Mouse (Mus musculus): ENCODE measurements around the gene Depp1. TPM values are rescaled to one million over a fixed set of nuclear protein-coding genes. Genes with fewer than 3 reads are reported as not detected.

Depp1 gene
- polyA plus RNA-seq, 1 experiment from 2014 or later = 38.5 TPM

DNA sequence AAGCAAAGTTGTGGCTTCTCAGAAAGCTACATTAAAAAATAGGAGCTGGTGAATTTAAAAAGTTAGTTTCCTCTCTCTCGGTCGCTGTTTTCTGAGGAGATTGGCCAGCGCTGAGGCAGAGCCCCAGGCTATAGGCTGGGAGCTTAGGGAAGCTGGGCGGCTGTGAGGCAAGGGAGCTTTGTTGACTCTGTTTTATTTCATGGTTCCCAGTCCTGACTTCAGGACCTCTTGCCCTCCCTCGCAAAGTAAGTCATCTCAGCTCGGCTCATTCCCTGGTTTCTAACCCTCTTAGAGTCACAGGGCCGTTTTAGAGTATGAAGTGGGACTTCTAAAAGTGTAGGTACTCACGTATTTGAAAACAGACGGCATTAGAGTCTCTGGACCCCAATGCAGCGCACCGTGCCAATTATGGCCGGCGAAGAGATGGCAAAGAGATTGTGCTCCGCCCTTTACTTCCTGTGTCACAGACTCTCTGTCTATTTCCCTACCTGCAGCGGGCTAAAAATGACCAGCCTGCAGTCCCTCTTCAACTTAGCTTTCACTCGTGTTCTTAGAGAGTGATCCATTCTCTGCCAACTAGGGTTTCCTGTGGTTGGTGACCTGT, 24.0 kb downstream of the Depp1 start:
- H3K4me1 ChIP-seq (ENCODE audit: insufficient read depth, low read length) = peaks cover 23% of the 10 kb centered on the region
- peak overlapping the region; percentile 59 for H3K9ac ChIP-seq (replicated peaks; ENCODE audit: low read length)
- ATAC-seq (ENCODE audit: low FRiP score, low TSS enrichment) = no peak
- H3K4me3 ChIP-seq (ENCODE audit: low read length) = peak overlapping the region; percentile 49
- WGBS = 19% methylated on average over 16 of the region's 16 CpGs
- peak overlapping the region; percentile 96 for H3K4me2 ChIP-seq (replicated peaks; ENCODE audit: low read depth, low read length)
- no peaks in the 10 kb centered on the region for H3K36me3 ChIP-seq (ENCODE audit: insufficient read depth, low read length)
- peak overlapping the region; percentile 21; the same call in 1 of the 2 replicates for H3K27ac ChIP-seq (ENCODE audit: low read length)
- no peaks in the 10 kb centered on the region for H3K9me3 ChIP-seq (ENCODE audit: low read length)
- no peaks in the 10 kb centered on the region for H3K27me3 ChIP-seq (ENCODE audit: insufficient read depth, low read length)

DNA sequence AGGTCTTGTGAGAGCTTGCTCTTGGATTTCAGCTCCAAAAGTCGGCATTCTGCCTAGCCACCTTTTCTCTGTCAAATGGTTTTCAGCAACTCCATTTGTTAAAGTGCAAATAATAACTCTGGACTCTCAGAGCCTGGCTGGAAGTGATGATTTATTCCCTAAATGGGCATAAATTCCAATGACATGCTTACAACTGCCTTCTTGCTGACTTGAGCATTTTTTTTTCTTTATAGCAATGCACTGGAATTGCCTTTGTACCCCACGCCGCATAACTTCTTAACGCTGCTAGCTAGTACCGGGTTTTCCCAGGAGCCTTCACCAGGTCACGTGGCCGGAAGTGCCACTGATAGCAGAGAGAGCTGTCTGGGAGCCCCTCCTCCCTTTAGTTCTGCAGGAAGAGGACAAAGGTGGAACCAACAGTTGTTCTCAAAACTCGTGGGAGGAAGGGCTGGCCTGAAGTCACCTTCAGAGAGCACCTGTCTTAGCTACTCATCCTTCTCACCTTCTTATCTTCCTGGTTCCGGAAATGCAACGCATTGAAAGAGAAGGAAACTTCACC, 26.0 kb downstream of the Depp1 start:
- no peak overlapping the region for H3K9ac ChIP-seq (replicated peaks; ENCODE audit: low read length)
- H3K4me3 ChIP-seq (ENCODE audit: low read length) = no peak overlapping the region
- ATAC-seq (ENCODE audit: low FRiP score, low TSS enrichment) = no peak

DNA sequence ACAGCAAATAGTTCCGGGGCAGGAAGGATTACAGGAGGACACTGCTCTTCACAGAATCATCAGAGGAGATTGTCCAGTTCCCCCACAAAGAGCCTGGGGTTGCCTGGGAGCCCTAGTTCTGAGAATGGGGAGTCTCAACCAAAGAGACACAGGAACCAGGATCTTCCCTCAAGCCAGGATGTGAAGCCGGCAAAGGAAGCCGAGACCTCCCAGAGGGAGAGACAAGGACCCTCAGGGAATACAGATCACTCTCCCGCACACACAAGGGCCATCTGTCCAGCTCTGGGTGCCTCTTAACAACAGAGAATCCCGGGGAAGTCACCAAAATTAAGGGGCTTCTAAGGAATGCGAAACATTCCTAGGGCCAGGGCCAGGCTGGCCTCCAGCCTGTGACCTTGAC, 26.9 kb downstream of the Depp1 start:
- 64% methylated on average over 6 of the region's 6 CpGs for WGBS
- H3K4me2 ChIP-seq (replicated peaks; ENCODE audit: low read depth, low read length) = no peak overlapping the region
- no peaks in the 10 kb centered on the region for H3K9me3 ChIP-seq (ENCODE audit: low read length)

More for the DNA sequence above, 26.0 kb downstream of the Depp1 start:
- Histone ChIP-seq H3K27me3 (ENCODE audit: insufficient read depth, low read length) (no peaks in the 10 kb centered on the region), H3K9me3 (ENCODE audit: low read length) (no peaks in the 10 kb centered on the region), H3K4me1 (ENCODE audit: insufficient read depth, low read length) (peaks cover 13% of the 10 kb centered on the region), H3K36me3 (ENCODE audit: insufficient read depth, low read length) (no peaks in the 10 kb centered on the region), H3K27ac (ENCODE audit: low read length) (no peak overlapping the region), H3K4me2 (replicated peaks; ENCODE audit: low read depth, low read length) (no peak overlapping the region)
- 62% methylated on average over 10 of the region's 10 CpGs for WGBS

DNA sequence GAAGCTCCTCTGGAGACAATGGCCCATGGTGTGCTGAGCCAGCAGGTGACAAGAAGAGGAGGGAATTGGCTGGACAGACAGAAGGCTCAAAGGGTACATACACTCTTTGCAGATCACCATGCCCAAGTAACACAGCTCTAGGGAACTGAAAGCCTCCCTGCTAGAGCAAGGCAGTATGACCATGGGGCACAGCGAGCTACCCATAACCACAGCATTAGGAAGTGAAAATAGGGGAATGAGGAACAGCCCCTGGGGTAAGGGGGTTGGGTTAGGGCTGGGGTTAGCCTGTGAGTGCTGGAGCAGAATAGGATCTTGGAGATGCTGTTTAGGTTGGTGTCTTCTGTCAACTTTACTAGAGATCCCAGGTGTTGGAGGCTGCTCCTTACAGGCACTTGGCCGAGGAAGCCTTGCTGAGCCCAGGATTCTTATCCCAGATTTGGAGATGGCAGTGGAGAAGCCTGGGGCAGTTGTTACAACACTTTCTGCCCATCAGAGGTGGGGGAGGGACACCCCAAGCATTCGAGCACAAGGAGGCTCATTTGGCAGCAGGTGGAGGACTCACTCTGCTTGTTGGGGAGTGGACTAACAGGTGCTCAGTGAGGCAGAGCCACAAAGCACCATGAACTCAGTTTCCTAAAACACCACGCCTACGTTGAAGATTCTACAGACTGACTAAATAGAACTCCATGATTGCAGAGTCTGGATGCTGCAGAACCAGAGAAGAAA, 29.3 kb downstream of the Depp1 start:
- peaks cover 5% of the 10 kb centered on the region; the same call in 1 of the 2 replicates for H3K4me1 ChIP-seq (ENCODE audit: insufficient read depth, low read length)
- H3K9me3 ChIP-seq (ENCODE audit: low read length) = no peaks in the 10 kb centered on the region
- no peak overlapping the region for H3K4me3 ChIP-seq (ENCODE audit: low read length)
- H3K4me2 ChIP-seq (replicated peaks; ENCODE audit: low read depth, low read length) = no peak overlapping the region
- no peak overlapping the region for H3K27ac ChIP-seq (ENCODE audit: low read length)
- no peak overlapping the region for H3K9ac ChIP-seq (replicated peaks; ENCODE audit: low read length)
- WGBS = 68% methylated on average over 5 of the region's 5 CpGs
- H3K36me3 ChIP-seq (ENCODE audit: insufficient read depth, low read length) = no peaks in the 10 kb centered on the region
- no peaks in the 10 kb centered on the region for H3K27me3 ChIP-seq (ENCODE audit: insufficient read depth, low read length)
- ATAC-seq (ENCODE audit: low FRiP score, low TSS enrichment) = no peak

More for the DNA sequence above, 26.9 kb downstream of the Depp1 start:
- no peak for ATAC-seq (ENCODE audit: low FRiP score, low TSS enrichment)
- H3K4me1 ChIP-seq (ENCODE audit: insufficient read depth, low read length) = peaks cover 13% of the 10 kb centered on the region
- no peak overlapping the region for H3K9ac ChIP-seq (replicated peaks; ENCODE audit: low read length)
- no peaks in the 10 kb centered on the region for H3K27me3 ChIP-seq (ENCODE audit: insufficient read depth, low read length)
- no peaks in the 10 kb centered on the region for H3K36me3 ChIP-seq (ENCODE audit: insufficient read depth, low read length)
- H3K27ac ChIP-seq (ENCODE audit: low read length) = no peak overlapping the region
- no peak overlapping the region for H3K4me3 ChIP-seq (ENCODE audit: low read length)

DNA sequence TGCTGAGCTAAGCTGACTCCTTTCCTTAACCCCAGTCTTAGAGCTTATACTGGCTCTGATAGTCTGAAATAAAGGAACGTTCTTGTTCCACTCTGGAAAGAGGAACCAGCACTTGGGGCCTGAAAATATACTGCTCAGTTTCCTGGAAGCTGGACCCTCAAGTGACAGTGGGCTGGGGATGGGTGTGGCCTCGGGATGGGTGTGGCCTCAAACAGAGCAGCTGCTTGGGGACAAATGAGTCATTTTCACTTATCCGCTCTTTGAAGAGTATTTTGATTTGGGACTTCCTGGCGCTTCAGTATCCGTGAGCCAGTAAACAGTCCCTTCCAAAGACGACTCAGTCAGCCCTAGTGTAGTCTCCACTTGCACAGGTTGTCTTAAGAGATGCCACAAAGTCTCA, 31.9 kb downstream of the Depp1 start:
- Histone ChIP-seq H3K4me1 (ENCODE audit: insufficient read depth, low read length) (no peaks in the 10 kb centered on the region), H3K4me2 (replicated peaks; ENCODE audit: low read depth, low read length) (no peak overlapping the region), H3K36me3 (ENCODE audit: insufficient read depth, low read length) (no peaks in the 10 kb centered on the region), H3K27ac (ENCODE audit: low read length) (no peak overlapping the region), H3K9ac (replicated peaks; ENCODE audit: low read length) (no peak overlapping the region), H3K4me3 (ENCODE audit: low read length) (no peak overlapping the region), H3K9me3 (ENCODE audit: low read length) (no peaks in the 10 kb centered on the region), H3K27me3 (ENCODE audit: insufficient read depth, low read length) (no peaks in the 10 kb centered on the region)
- WGBS = 49% methylated on average over 6 of the region's 6 CpGs
- no peak for ATAC-seq (ENCODE audit: low FRiP score, low TSS enrichment)

DNA sequence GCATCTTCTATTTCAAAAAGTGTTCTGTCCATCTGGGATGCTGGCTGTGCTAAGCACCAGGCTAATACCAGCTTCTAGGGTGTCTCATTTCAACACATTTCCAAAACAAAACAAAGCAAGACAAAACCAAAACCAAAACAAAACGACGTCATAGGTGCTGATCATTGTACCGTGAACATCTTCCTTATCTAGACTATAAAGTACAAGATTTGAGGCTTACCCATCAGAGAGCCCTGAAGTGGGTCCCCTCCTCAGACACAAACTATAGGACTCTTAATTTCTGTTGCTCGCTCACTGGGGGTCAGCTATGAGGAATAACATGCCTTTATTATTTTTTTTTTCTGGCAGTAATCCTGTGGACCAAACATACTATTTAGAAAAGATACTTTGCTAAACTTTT, 43.2 kb downstream of the Depp1 start:
- Histone ChIP-seq H3K4me3 (ENCODE audit: low read length) (no peak overlapping the region), H3K27me3 (ENCODE audit: insufficient read depth, low read length) (no peaks in the 10 kb centered on the region), H3K36me3 (ENCODE audit: insufficient read depth, low read length) (no peaks in the 10 kb centered on the region), H3K27ac (ENCODE audit: low read length) (no peak overlapping the region), H3K4me1 (ENCODE audit: insufficient read depth, low read length) (no peaks in the 10 kb centered on the region; the same call in 1 of the 2 replicates), H3K9me3 (ENCODE audit: low read length) (no peaks in the 10 kb centered on the region), H3K4me2 (replicated peaks; ENCODE audit: low read depth, low read length) (no peak overlapping the region), H3K9ac (replicated peaks; ENCODE audit: low read length) (no peak overlapping the region)
- WGBS = 65% methylated on average over 4 of the region's 4 CpGs
- ATAC-seq (ENCODE audit: low FRiP score, low TSS enrichment) = no peak

DNA sequence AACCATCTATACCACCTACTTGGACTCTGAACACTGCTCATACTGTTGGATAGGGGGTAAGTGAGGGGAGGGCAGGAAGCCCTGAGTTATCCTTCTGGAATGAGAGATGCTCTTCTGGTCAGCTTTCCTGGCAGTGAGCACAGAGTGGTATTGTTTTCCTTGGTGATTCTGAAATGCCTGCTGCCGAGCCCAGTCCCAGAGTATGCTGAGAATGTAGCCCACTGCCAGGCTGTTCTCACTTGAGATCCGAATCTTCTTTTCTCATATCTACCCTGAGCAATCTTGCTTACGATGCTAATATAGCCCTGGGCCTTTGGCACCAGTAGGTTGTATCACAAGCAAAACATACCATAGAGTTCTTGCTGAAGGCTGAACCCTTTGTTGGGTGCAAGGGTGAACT, 43.9 kb downstream of the Depp1 start:
- no peaks in the 10 kb centered on the region for H3K9me3 ChIP-seq (ENCODE audit: low read length)
- no peak overlapping the region for H3K27ac ChIP-seq (ENCODE audit: low read length)
- no peaks in the 10 kb centered on the region for H3K36me3 ChIP-seq (ENCODE audit: insufficient read depth, low read length)
- H3K4me3 ChIP-seq (ENCODE audit: low read length) = no peak overlapping the region
- no peak overlapping the region for H3K4me2 ChIP-seq (replicated peaks; ENCODE audit: low read depth, low read length)
- ATAC-seq (ENCODE audit: low FRiP score, low TSS enrichment) = no peak
- no peak overlapping the region for H3K9ac ChIP-seq (replicated peaks; ENCODE audit: low read length)
- H3K27me3 ChIP-seq (ENCODE audit: insufficient read depth, low read length) = no peaks in the 10 kb centered on the region
- no peaks in the 10 kb centered on the region; the same call in 1 of the 2 replicates for H3K4me1 ChIP-seq (ENCODE audit: insufficient read depth, low read length)
- 75% methylated on average over 3 of the region's 3 CpGs for WGBS

DNA sequence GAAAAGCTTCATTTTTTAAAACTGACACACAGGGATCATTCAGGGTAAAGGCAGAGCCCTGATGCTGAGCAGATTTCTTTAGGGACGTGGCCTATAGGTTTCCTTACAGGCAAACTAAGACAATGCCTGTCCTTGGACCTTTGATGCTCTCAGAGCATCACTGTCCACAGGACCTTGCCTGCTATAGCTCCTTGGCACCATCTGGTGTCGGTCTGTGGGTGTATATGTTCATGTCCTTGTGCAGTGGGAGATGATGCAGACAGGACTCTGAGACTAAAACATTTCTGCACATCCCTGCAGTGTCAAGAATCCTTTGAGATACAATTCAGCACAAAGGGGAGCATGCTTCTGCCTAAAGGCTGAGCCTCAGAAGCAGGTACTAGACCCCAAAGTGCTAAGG, 47.0 kb downstream of the Depp1 start:
- no peaks in the 10 kb centered on the region for H3K9me3 ChIP-seq (ENCODE audit: low read length)
- no peaks in the 10 kb centered on the region for H3K36me3 ChIP-seq (ENCODE audit: insufficient read depth, low read length)
- H3K9ac ChIP-seq (replicated peaks; ENCODE audit: low read length) = no peak overlapping the region
- no peaks in the 10 kb centered on the region; the same call in 1 of the 2 replicates for H3K4me1 ChIP-seq (ENCODE audit: insufficient read depth, low read length)
- no peak overlapping the region for H3K4me2 ChIP-seq (replicated peaks; ENCODE audit: low read depth, low read length)
- 68% methylated on average over 2 of the region's 2 CpGs for WGBS
- H3K27ac ChIP-seq (ENCODE audit: low read length) = no peak overlapping the region
- no peak overlapping the region for H3K4me3 ChIP-seq (ENCODE audit: low read length)
- H3K27me3 ChIP-seq (ENCODE audit: insufficient read depth, low read length) = no peaks in the 10 kb centered on the region
- no peak for ATAC-seq (ENCODE audit: low FRiP score, low TSS enrichment)

DNA sequence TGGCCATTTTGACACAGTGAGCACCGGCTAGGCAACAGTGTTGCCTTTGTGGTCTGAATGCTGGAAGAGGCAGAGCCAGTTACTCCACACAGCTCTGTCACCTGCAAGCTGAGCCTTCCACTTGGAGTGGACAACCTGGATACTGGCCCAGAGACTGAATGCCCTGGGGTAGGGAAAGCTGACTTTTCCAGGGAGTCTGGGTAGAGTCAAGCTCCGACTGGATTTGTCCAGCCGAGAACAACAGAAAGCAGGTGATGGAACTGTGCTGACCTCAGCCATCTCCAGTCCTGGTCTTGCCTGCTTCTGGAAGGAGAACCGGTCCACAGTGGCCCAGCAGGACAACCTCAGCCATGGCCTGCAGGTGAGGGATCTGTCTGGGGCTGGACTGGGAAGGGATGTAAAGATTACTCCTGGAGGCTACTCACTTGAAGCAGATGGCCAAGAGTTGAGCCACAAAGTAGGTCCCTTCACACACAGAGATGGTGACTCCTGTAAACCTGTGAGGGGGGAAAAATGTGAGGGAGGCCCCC, 47.6 kb downstream of the Depp1 start:
- WGBS = 83% methylated on average over 4 of the region's 4 CpGs
- Histone ChIP-seq H3K27me3 (ENCODE audit: insufficient read depth, low read length) (no peaks in the 10 kb centered on the region), H3K36me3 (ENCODE audit: insufficient read depth, low read length) (no peaks in the 10 kb centered on the region), H3K4me2 (replicated peaks; ENCODE audit: low read depth, low read length) (no peak overlapping the region), H3K9ac (replicated peaks; ENCODE audit: low read length) (no peak overlapping the region), H3K4me3 (ENCODE audit: low read length) (no peak overlapping the region), H3K27ac (ENCODE audit: low read length) (no peak overlapping the region), H3K4me1 (ENCODE audit: insufficient read depth, low read length) (no peaks in the 10 kb centered on the region; the same call in 1 of the 2 replicates), H3K9me3 (ENCODE audit: low read length) (no peaks in the 10 kb centered on the region)
- no peak for ATAC-seq (ENCODE audit: low FRiP score, low TSS enrichment)

DNA sequence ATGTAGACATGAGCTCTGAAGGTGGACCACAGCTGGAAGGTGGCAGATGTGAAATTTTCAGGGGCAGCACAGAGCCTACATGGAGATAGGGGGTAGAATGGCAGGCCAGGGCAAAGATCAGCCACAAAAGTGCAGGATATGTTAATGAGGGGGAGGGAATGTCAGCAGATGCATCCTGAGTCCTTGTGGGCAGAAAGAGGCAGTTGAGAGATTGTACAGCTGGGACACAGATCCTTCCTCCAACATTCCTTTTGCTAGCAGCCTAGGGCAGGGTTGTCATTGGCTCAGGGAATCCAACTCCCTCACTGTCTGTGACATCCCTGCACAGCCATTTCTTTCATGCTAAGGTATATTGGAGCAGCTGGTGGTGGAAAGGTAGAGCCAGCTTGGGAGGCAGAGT, 50.4 kb downstream of the Depp1 start:
- Histone ChIP-seq H3K9ac (replicated peaks; ENCODE audit: low read length) (no peak overlapping the region), H3K4me1 (ENCODE audit: insufficient read depth, low read length) (no peaks in the 10 kb centered on the region), H3K4me3 (ENCODE audit: low read length) (no peak overlapping the region), H3K27ac (ENCODE audit: low read length) (no peak overlapping the region), H3K27me3 (ENCODE audit: insufficient read depth, low read length) (no peaks in the 10 kb centered on the region), H3K4me2 (replicated peaks; ENCODE audit: low read depth, low read length) (no peak overlapping the region), H3K36me3 (ENCODE audit: insufficient read depth, low read length) (no peaks in the 10 kb centered on the region), H3K9me3 (ENCODE audit: low read length) (no peaks in the 10 kb centered on the region)
- ATAC-seq (ENCODE audit: low FRiP score, low TSS enrichment) = no peak
